Mouse (Mus musculus): ENCODE measurements around the gene Afdn. TPM values are rescaled to one million over a fixed set of nuclear protein-coding genes. Genes with fewer than 3 reads are reported as not detected.

The Afdn gene
- polyA plus RNA-seq, 1 experiment from 2014 or later: 64.3 TPM

GRCm38 (mm10) chr17:13717428-13717827, 42.9 kb upstream of the Afdn start:
- no peaks in the 10 kb centered on the region for H3K9me3 ChIP-seq (replicated peaks; ENCODE audit: control insufficient read depth, low read length)
- H3K4me2 ChIP-seq (ENCODE audit: low read depth, low read length): no peak overlapping the region
- WGBS: 92% methylated on average over 11 of the region's 11 CpGs
- H3K9ac ChIP-seq (replicated peaks; ENCODE audit: low read length): no peak overlapping the region
- H3K36me3 ChIP-seq (replicated peaks; ENCODE audit: control insufficient read depth, insufficient read depth, low read depth, low read length): no peaks in the 10 kb centered on the region
- no peaks in the 10 kb centered on the region for H3K27me3 ChIP-seq (ENCODE audit: control insufficient read depth, insufficient read depth, low read length)
- DNase-seq (ENCODE audit: low spot score) (no peak), ATAC-seq (replicated peaks; ENCODE audit: insufficient number of reproducible peaks, low FRiP score, low TSS enrichment, low read depth) (no peak)
- no peak overlapping the region for H3K27ac ChIP-seq (replicated peaks; ENCODE audit: low read depth, low read length)
- no peaks in the 10 kb centered on the region for H3K4me1 ChIP-seq (ENCODE audit: control insufficient read depth, insufficient read depth, low read length)
- no peak overlapping the region for H3K4me3 ChIP-seq (ENCODE audit: low read depth, low read length)

- no peak overlapping the region for H3K4me3 ChIP-seq (ENCODE audit: low read depth, low read length)
- ATAC-seq (replicated peaks; ENCODE audit: insufficient number of reproducible peaks, low FRiP score, low TSS enrichment, low read depth) (no peak), DNase-seq (ENCODE audit: low spot score) (no peak)
- no peaks in the 10 kb centered on the region for H3K36me3 ChIP-seq (replicated peaks; ENCODE audit: control insufficient read depth, insufficient read depth, low read depth, low read length)
- H3K4me2 ChIP-seq (ENCODE audit: low read depth, low read length): no peak overlapping the region
- no peaks in the 10 kb centered on the region for H3K27me3 ChIP-seq (ENCODE audit: control insufficient read depth, insufficient read depth, low read length)
- WGBS: 87% methylated on average over 5 of the region's 5 CpGs
- no peak overlapping the region for H3K9ac ChIP-seq (replicated peaks; ENCODE audit: low read length)
- no peaks in the 10 kb centered on the region for H3K4me1 ChIP-seq (ENCODE audit: control insufficient read depth, insufficient read depth, low read length)
- H3K27ac ChIP-seq (replicated peaks; ENCODE audit: low read depth, low read length): no peak overlapping the region
- no peaks in the 10 kb centered on the region for H3K9me3 ChIP-seq (replicated peaks; ENCODE audit: control insufficient read depth, low read length)
Observed at GRCm38 (mm10) chr17:13720187-13720586, 40.2 kb upstream of the Afdn start.

GRCm38 (mm10) chr17:13721372-13721771, 39.0 kb upstream of the Afdn start:
- Histone ChIP-seq H3K36me3 (replicated peaks; ENCODE audit: control insufficient read depth, insufficient read depth, low read depth, low read length) (no peaks in the 10 kb centered on the region), H3K9ac (replicated peaks; ENCODE audit: low read length) (no peak overlapping the region), H3K4me3 (ENCODE audit: low read depth, low read length) (no peak overlapping the region), H3K4me2 (ENCODE audit: low read depth, low read length) (no peak overlapping the region), H3K9me3 (replicated peaks; ENCODE audit: control insufficient read depth, low read length) (no peaks in the 10 kb centered on the region), H3K4me1 (ENCODE audit: control insufficient read depth, insufficient read depth, low read length) (no peaks in the 10 kb centered on the region), H3K27ac (replicated peaks; ENCODE audit: low read depth, low read length) (no peak overlapping the region), H3K27me3 (ENCODE audit: control insufficient read depth, insufficient read depth, low read length) (no peaks in the 10 kb centered on the region)
- 83% methylated on average over 2 of the region's 2 CpGs for WGBS
- DNase-seq (ENCODE audit: low spot score) (no peak), ATAC-seq (replicated peaks; ENCODE audit: insufficient number of reproducible peaks, low FRiP score, low TSS enrichment, low read depth) (no peak)

- Histone ChIP-seq H3K9me3 (replicated peaks; ENCODE audit: control insufficient read depth, low read length) (no peaks in the 10 kb centered on the region), H3K36me3 (replicated peaks; ENCODE audit: control insufficient read depth, insufficient read depth, low read depth, low read length) (no peaks in the 10 kb centered on the region), H3K9ac (replicated peaks; ENCODE audit: low read length) (no peak overlapping the region), H3K4me3 (ENCODE audit: low read depth, low read length) (no peak overlapping the region), H3K4me1 (ENCODE audit: control insufficient read depth, insufficient read depth, low read length) (no peaks in the 10 kb centered on the region), H3K27me3 (ENCODE audit: control insufficient read depth, insufficient read depth, low read length) (no peaks in the 10 kb centered on the region), H3K27ac (replicated peaks; ENCODE audit: low read depth, low read length) (no peak overlapping the region), H3K4me2 (ENCODE audit: low read depth, low read length) (no peak overlapping the region)
- ATAC-seq (replicated peaks; ENCODE audit: insufficient number of reproducible peaks, low FRiP score, low TSS enrichment, low read depth) (0 out of 2 replicates have a peak, but pooled peaks have one; percentile 56), DNase-seq (ENCODE audit: low spot score) (no peak)
- 27% methylated on average over 2 of the region's 2 CpGs for WGBS
Observed at GRCm38 (mm10) chr17:13722434-13722833, 37.9 kb upstream of the Afdn start.

- Histone ChIP-seq H3K4me2 (ENCODE audit: low read depth, low read length) (no peak overlapping the region), H3K9me3 (replicated peaks; ENCODE audit: control insufficient read depth, low read length) (no peaks in the 10 kb centered on the region), H3K27me3 (ENCODE audit: control insufficient read depth, insufficient read depth, low read length) (no peaks in the 10 kb centered on the region), H3K27ac (replicated peaks; ENCODE audit: low read depth, low read length) (no peak overlapping the region), H3K4me1 (ENCODE audit: control insufficient read depth, insufficient read depth, low read length) (no peaks in the 10 kb centered on the region), H3K4me3 (ENCODE audit: low read depth, low read length) (no peak overlapping the region), H3K36me3 (replicated peaks; ENCODE audit: control insufficient read depth, insufficient read depth, low read depth, low read length) (no peaks in the 10 kb centered on the region), H3K9ac (replicated peaks; ENCODE audit: low read length) (no peak overlapping the region)
- ATAC-seq (replicated peaks; ENCODE audit: insufficient number of reproducible peaks, low FRiP score, low TSS enrichment, low read depth): no peak
- 62% methylated on average over 4 of the region's 4 CpGs for whole genome bisulfite sequencing
- DNase-seq (ENCODE audit: low spot score): no peak
Observed at GRCm38 (mm10) chr17:13725004-13725550, 35.3 kb upstream of the Afdn start.

GRCm38 (mm10) chr17:13726832-13727355, 33.4 kb upstream of the Afdn start:
- Histone ChIP-seq H3K9me3 (replicated peaks; ENCODE audit: control insufficient read depth, low read length) (no peaks in the 10 kb centered on the region), H3K4me2 (ENCODE audit: low read depth, low read length) (no peak overlapping the region), H3K4me3 (ENCODE audit: low read depth, low read length) (no peak overlapping the region), H3K36me3 (replicated peaks; ENCODE audit: control insufficient read depth, insufficient read depth, low read depth, low read length) (no peaks in the 10 kb centered on the region), H3K4me1 (ENCODE audit: control insufficient read depth, insufficient read depth, low read length) (no peaks in the 10 kb centered on the region), H3K27me3 (ENCODE audit: control insufficient read depth, insufficient read depth, low read length) (no peaks in the 10 kb centered on the region), H3K27ac (replicated peaks; ENCODE audit: low read depth, low read length) (no peak overlapping the region), H3K9ac (replicated peaks; ENCODE audit: low read length) (no peak overlapping the region)
- WGBS: 87% methylated on average over 8 of the region's 8 CpGs
- DNase-seq (ENCODE audit: low spot score) (no peak), ATAC-seq (replicated peaks; ENCODE audit: insufficient number of reproducible peaks, low FRiP score, low TSS enrichment, low read depth) (no peak)

- no peaks in the 10 kb centered on the region for H3K4me1 ChIP-seq (ENCODE audit: control insufficient read depth, insufficient read depth, low read length)
- no peaks in the 10 kb centered on the region for H3K27me3 ChIP-seq (ENCODE audit: control insufficient read depth, insufficient read depth, low read length)
- DNase-seq (ENCODE audit: low spot score) (no peak), ATAC-seq (replicated peaks; ENCODE audit: insufficient number of reproducible peaks, low FRiP score, low TSS enrichment, low read depth) (no peak)
- H3K36me3 ChIP-seq (replicated peaks; ENCODE audit: control insufficient read depth, insufficient read depth, low read depth, low read length): no peaks in the 10 kb centered on the region
- no peak overlapping the region for H3K4me2 ChIP-seq (ENCODE audit: low read depth, low read length)
- H3K4me3 ChIP-seq (ENCODE audit: low read depth, low read length): no peak overlapping the region
- WGBS: 95% methylated on average over 6 of the region's 6 CpGs
- H3K9me3 ChIP-seq (replicated peaks; ENCODE audit: control insufficient read depth, low read length): no peaks in the 10 kb centered on the region
- no peak overlapping the region for H3K9ac ChIP-seq (replicated peaks; ENCODE audit: low read length)
- no peak overlapping the region for H3K27ac ChIP-seq (replicated peaks; ENCODE audit: low read depth, low read length)
Observed at GRCm38 (mm10) chr17:13730980-13731726, 29.2 kb upstream of the Afdn start.

GRCm38 (mm10) chr17:13731727-13732112, 28.6 kb upstream of the Afdn start:
- H3K27ac ChIP-seq (replicated peaks; ENCODE audit: low read depth, low read length): no peak overlapping the region
- H3K27me3 ChIP-seq (ENCODE audit: control insufficient read depth, insufficient read depth, low read length): no peaks in the 10 kb centered on the region
- no peaks in the 10 kb centered on the region for H3K9me3 ChIP-seq (replicated peaks; ENCODE audit: control insufficient read depth, low read length)
- ATAC-seq (replicated peaks; ENCODE audit: insufficient number of reproducible peaks, low FRiP score, low TSS enrichment, low read depth) (no peak), DNase-seq (ENCODE audit: low spot score) (no peak)
- no peaks in the 10 kb centered on the region for H3K36me3 ChIP-seq (replicated peaks; ENCODE audit: control insufficient read depth, insufficient read depth, low read depth, low read length)
- WGBS: 63% methylated on average over 4 of the region's 4 CpGs
- H3K4me3 ChIP-seq (ENCODE audit: low read depth, low read length): no peak overlapping the region
- H3K4me1 ChIP-seq (ENCODE audit: control insufficient read depth, insufficient read depth, low read length): no peaks in the 10 kb centered on the region
- H3K9ac ChIP-seq (replicated peaks; ENCODE audit: low read length): no peak overlapping the region
- no peak overlapping the region for H3K4me2 ChIP-seq (ENCODE audit: low read depth, low read length)

All from embryonic facial prominence, embryonic 11.5 days (tissue).